Mouse (Mus musculus) forebrain, embryonic 10.5 days (tissue): ENCODE data around the gene Cald1. TPM values are rescaled to one million over a fixed set of nuclear protein-coding genes. Genes with fewer than 3 reads are reported as not detected.

Source experiments
- DNase-seq: peaks from one replicate; pipeline ENCODE4 v3.0.0-alpha.2; 2017; ENCODE audit warnings: low spot score; ENCODE audit errors: extremely low spot score
- H3K27ac ChIP-seq: fragments of 300-500 bp; sonication (generic); 2 replicates; pipeline ENCODE4 v1.5.1; 2016; ENCODE audit warnings: mild to moderate bottlenecking
- H3K27me3 ChIP-seq: fragments of 300-500 bp; sonication (generic); 2 replicates; pipeline ENCODE4 v1.6.1; 2016; ENCODE audit warnings: mild to moderate bottlenecking; ENCODE audit not compliant: poor library complexity, severe bottlenecking
- H3K36me3 ChIP-seq: fragments of 300-500 bp; sonication (generic); replicated peaks from 2 replicates; pipeline ENCODE4 v1.6.1; 2016; ENCODE audit warnings: mild to moderate bottlenecking, moderate library complexity
- H3K4me1 ChIP-seq: fragments of 300-500 bp; sonication (generic); 2 replicates; pipeline ENCODE4 v1.6.1; 2016
- H3K4me3 ChIP-seq: fragments of 300-500 bp; sonication (generic); 2 replicates; pipeline ENCODE4 v1.5.1; 2016; ENCODE audit warnings: mild to moderate bottlenecking, moderate library complexity
- H3K9me3 ChIP-seq: fragments of 300-500 bp; sonication (generic); 2 replicates; pipeline ENCODE4 v1.6.1; 2016; ENCODE audit warnings: mild to moderate bottlenecking, moderate library complexity
- WGBS: fragments of 180-500 bp; shearing (Covaris S2); methylation state at CpG from one replicate; pipeline ENCODE4 v1.1.7; 2016; 5-methylcytosine and 5-hydroxymethylcytosine counted together
- polyA plus RNA-seq: library from polyadenylated mRNA; unstranded; fragments of >200 nt; fragmentation: Nextera tagmentation; extraction: Ambion mirVana; gene quantifications from 2 replicates; pipeline ENCODE4 v1.2.1, GENCODE M21; 2016

Gene Cald1
- polyA plus RNA-seq, 1 experiment from 2014 or later = 135 TPM

DNA sequence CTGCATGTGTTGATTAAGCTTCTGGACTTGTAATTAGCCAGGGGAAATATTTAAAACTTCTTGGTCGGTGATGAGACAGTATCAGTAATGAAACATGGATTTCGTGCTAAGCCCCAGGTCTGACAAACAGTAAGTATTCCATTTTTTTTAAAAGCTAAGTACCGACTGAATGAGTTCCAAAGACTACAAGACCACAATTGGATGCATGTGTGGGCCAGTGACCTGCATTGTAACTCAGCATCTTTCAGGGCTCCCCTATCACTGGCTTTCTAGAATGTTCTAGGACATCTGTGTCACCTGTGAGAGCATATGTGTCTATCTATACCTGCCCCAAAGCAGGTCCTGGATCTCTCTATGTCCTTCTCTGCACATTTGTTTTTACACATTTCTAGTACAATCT, 984 bp upstream of the Cald1 start:
- DNase-seq = no peak
- Histone ChIP-seq H3K9me3 (no peaks in the 10 kb centered on the region), H3K4me3 (no peak overlapping the region), H3K36me3 (no peaks in the 10 kb centered on the region), H3K27me3 (no peaks in the 10 kb centered on the region), H3K4me1 (peaks cover 52% of the 10 kb centered on the region), H3K27ac (0 out of 2 replicates have a peak overlapping the region, but pooled peaks have one; percentile 82)
- 59% methylated on average over 3 of the region's 3 CpGs for WGBS

DNA sequence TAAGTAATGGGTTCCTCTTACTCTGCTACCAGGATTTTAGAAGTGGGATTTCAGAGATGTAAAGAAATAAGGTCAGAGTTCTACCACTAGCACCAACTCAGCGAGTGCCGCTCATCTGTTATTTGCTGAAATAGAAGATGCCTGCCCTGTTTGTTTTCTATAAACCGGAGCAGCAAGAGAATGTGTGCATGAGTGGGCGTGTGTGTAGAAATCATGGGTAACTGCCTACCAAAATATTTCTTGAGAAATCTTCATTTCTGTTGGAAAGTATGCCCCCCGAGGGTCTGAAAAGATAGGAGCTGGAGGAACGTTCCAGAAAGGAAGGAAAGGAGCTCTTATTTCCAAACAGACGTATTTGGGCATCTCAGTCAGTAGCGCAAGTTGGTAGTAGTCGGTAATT, 871 bp downstream of the Cald1 start:
- Histone ChIP-seq H3K4me3 (peak overlapping the region; percentile 44), H3K27ac (peak overlapping the region; percentile 82; the same call in 1 of the 2 replicates), H3K36me3 (no peaks in the 10 kb centered on the region), H3K27me3 (no peaks in the 10 kb centered on the region), H3K9me3 (no peaks in the 10 kb centered on the region), H3K4me1 (peaks cover 54% of the 10 kb centered on the region)
- 70% methylated on average over 9 of the region's 9 CpGs for WGBS
- DNase-seq = no peak

DNA sequence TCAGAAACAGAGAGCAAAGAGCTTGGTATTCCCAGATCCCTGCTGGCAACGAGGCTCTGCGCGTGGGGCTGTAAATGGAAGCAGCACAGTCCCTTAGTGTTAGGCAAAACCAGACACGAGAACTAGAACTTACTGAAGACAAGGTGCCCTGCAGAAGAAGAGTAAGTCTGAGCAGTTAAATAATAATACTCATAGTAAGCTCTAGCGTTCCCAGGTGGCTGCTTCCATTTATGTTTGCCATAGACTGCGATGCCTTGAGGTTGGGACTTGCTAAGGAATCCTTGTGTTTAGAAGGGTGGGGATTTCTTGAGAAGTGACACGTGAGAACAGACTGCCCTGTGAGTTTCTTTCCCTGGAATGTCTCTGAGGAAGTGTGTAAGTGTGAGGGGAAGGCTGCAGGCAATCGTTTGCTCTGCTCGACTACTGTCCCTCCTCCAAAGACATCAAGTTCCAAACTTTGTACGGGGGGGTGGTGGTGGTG, 1.4 kb downstream of the Cald1 start:
- Histone ChIP-seq H3K27ac (peak overlapping the region; percentile 82; the same call in 1 of the 2 replicates), H3K9me3 (no peaks in the 10 kb centered on the region), H3K4me1 (peaks cover 54% of the 10 kb centered on the region), H3K4me3 (peak overlapping the region; percentile 44), H3K27me3 (no peaks in the 10 kb centered on the region), H3K36me3 (no peaks in the 10 kb centered on the region)
- 61% methylated on average over 10 of the region's 10 CpGs for whole genome bisulfite sequencing
- DNase-seq = no peak

DNA sequence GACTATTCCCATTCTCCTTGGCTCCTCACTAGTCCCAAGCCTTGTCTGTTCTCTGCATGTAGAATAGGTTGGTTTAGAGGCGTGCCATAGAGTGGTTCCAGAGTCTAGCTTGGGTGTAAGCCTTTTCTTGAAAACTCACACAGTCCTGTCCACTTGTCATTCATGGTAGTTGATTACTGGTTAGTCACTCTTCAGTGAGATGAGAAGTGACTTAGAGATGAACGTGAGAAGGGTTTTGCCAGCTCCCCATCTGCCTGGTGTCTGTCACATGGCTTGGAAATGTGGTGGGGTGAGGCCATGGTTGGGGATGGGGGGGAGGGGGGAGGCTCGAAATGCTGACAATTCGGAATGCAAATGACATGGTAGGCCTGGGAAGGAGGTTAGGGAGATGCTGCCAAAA, 2.5 kb downstream of the Cald1 start:
- Histone ChIP-seq H3K36me3 (no peaks in the 10 kb centered on the region), H3K4me3 (no peak overlapping the region), H3K4me1 (peaks cover 57% of the 10 kb centered on the region), H3K27ac (no peak overlapping the region), H3K9me3 (no peaks in the 10 kb centered on the region), H3K27me3 (no peaks in the 10 kb centered on the region)
- no peak for DNase-seq
- WGBS = 86% methylated on average over 4 of the region's 4 CpGs

DNA sequence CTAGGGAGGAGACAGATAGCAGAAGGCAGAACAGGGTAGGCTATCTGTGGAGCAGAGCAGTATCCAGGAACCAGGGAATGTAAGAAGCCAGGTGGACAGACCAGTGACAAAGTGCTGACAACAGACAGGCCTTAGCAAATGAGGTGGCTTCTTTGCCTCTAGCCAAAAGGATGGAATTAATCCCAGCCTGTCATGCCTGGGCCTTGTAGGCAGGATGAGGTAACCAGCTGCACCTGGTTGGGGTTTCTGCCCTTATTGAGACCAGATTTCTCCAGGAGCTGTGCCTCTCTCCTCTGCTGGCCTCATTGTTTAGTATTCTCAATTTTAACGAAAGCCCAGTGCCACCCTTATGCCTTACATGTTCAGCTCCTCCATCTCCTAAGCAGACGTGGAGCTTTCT, 3.8 kb downstream of the Cald1 start:
- 60% methylated on average over 2 of the region's 2 CpGs for WGBS
- H3K4me1 ChIP-seq = peaks cover 49% of the 10 kb centered on the region
- no peak overlapping the region for H3K4me3 ChIP-seq
- no peak overlapping the region; the same call in 1 of the 2 replicates for H3K27ac ChIP-seq
- H3K27me3 ChIP-seq = no peaks in the 10 kb centered on the region
- H3K9me3 ChIP-seq = no peaks in the 10 kb centered on the region
- no peak for DNase-seq
- H3K36me3 ChIP-seq = no peaks in the 10 kb centered on the region

DNA sequence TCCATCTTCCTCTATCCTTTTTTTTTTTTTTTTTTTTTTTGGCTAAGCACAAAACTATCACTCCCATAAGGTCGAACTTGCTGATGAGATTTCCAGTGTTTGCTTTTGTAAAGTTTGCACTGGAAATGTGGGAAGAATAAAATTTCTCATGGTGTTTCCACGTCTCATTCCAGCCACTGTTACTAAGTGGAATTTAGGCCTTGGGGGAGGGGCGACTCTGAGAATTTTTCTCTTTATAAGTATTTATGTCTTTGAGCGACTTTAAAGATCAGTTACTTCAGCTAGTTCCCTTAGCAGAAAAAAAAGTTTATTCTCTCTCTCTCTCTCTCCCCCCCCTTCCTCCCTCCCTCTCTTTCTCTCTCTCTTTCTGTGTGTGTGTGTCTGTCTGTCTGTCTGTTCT, 8.1 kb downstream of the Cald1 start:
- Histone ChIP-seq H3K9me3 (no peaks in the 10 kb centered on the region), H3K27me3 (no peaks in the 10 kb centered on the region), H3K4me1 (peaks cover 30% of the 10 kb centered on the region), H3K4me3 (no peak overlapping the region), H3K36me3 (no peaks in the 10 kb centered on the region), H3K27ac (no peak overlapping the region)
- no peak for DNase-seq
- WGBS = 72% methylated on average over 4 of the region's 4 CpGs

DNA sequence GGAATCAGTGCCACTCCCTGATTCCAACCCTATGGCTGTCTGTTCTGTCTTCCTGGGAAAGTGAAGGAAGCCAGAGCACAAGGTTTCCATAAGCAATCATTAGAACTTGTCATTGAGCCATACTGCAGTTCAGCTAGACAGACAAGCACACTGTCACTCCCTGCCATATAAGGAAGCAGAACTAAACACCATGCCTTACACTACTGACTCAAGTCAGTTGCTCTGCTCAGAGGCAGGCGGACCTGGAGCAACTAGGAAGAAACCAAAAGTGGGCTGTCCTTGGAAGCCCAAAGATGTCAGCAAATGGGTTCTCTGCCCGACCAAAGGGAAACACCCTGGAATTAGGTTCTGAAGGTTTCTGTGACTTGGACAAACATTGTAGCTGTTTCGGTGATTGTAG, 10.3 kb downstream of the Cald1 start:
- WGBS = 88% methylated on average over 3 of the region's 3 CpGs
- peaks cover 22% of the 10 kb centered on the region for H3K4me1 ChIP-seq
- no peak overlapping the region for H3K4me3 ChIP-seq
- no peak for DNase-seq
- no peaks in the 10 kb centered on the region for H3K27me3 ChIP-seq
- no peaks in the 10 kb centered on the region for H3K36me3 ChIP-seq
- no peak overlapping the region for H3K27ac ChIP-seq
- no peaks in the 10 kb centered on the region for H3K9me3 ChIP-seq

DNA sequence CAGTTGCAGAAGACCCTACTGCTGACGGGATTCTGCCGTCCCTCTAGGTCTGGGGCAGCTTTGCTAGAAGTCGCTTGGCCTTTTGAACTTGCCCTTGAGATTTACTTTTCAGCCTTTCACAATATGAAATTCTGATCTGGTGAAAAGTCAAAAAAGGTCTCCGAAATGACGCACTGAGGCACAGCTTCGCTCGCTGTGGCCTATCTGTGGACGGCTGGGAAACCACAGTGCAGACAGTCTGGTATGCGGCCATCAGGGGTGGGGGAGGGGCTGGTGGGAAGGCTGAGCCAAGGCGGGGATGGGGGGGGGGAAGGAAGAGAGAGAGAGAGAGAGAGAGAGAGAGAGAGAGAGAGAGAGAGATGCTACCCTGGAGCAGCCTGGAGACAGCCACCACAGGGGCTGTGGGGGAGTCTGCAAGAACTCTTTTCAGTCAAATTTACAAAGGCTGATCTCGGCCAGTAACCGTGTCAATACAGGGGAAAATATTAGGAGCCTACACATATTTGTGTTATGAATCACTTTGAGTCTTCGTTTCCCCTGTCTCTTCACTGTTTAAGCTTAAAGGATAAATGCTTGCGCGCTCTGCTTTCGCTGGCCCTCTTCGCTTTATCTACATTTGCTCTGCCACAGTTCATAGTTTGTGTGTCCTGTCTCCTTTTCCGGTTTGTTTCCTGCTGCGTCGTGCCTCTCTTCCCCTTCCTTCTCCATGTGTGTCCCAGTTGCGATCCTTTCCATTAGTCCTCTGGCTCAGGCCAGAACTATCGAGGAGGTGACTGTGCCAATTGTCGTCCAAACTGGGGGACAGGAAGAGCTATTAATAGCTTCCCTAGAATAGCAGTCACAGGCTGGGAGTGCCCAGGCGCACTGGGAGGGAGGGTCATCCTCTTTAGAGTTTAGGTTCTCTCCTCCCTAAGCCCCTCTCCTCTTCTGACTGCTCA, 11.9 kb downstream of the Cald1 start:
- Histone ChIP-seq H3K27ac (peak overlapping the region; percentile 73), H3K4me3 (no peak overlapping the region)

DNA sequence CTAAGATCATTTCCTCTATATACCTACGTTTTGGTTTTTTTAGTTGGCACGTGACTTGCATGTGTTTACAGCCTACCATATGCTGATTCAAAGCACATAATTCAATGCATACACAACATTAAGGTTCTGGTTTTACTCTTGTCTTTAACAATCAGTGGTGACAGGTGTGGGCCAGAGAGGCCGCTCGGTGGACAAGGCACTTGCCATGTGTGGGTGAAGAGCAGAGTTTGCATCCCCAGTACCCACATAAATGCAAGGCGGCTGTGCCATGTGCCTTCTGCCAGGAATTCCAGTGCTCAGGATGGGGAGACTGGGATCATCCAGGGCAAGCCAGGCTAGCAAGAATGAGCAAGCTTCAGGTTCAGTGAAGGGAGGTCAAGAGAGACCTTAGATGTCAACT, 14.8 kb downstream of the Cald1 start:
- Histone ChIP-seq H3K27ac (no peak overlapping the region), H3K36me3 (no peaks in the 10 kb centered on the region), H3K27me3 (no peaks in the 10 kb centered on the region), H3K4me3 (no peak overlapping the region), H3K9me3 (no peaks in the 10 kb centered on the region), H3K4me1 (peaks cover 18% of the 10 kb centered on the region)
- WGBS = 96% methylated on average over 5 of the region's 5 CpGs
- DNase-seq = no peak

More for the DNA sequence above, 11.9 kb downstream of the Cald1 start:
- H3K4me1 ChIP-seq = peaks cover 22% of the 10 kb centered on the region
- H3K9me3 ChIP-seq = no peaks in the 10 kb centered on the region
- WGBS = 45% methylated on average over 24 of the region's 24 CpGs
- no peaks in the 10 kb centered on the region for H3K36me3 ChIP-seq
- DNase-seq = no peak
- no peaks in the 10 kb centered on the region for H3K27me3 ChIP-seq

DNA sequence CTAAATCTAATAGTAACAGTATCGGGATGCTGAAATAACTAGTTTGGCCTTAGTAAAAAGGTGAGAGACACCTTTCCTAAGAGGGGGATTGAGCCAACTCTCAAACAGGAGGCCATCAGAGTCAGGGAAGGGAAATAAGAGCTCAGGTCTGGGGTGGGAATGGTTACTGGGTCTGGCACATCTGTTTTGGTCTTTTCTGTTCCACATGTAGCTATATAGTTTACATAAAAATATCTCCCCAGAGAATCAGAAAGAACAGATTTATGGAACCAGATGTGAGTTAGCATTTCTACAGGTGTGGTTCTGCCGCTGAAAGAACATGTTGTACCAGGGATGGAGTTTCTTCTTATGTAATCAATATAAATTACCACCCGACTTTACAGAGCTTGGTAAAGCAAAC, 17.1 kb downstream of the Cald1 start:
- 89% methylated on average over 3 of the region's 3 CpGs for WGBS
- no peaks in the 10 kb centered on the region for H3K27me3 ChIP-seq
- DNase-seq = no peak
- no peaks in the 10 kb centered on the region for H3K36me3 ChIP-seq
- peaks cover 11% of the 10 kb centered on the region for H3K4me1 ChIP-seq
- no peak overlapping the region for H3K4me3 ChIP-seq
- no peak overlapping the region for H3K27ac ChIP-seq
- H3K9me3 ChIP-seq = no peaks in the 10 kb centered on the region

DNA sequence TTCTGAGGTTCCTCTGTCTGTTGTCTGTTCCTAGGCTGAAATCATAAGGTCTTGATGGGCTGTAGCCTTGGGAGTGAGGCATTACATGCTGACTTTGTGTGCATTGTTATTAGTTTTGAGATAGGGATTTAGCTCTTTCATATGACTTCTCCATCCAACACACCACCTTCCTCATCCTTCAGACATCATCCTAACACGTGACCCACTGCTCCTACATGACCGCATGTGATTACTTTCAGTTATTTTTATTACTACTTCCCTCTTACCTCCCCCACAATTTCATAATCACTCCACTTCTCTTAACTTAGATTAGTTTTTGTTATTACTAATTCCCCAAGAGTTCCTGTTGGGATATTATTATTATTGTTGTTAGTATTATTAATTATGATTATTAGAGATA, 21.2 kb downstream of the Cald1 start:
- Histone ChIP-seq H3K9me3 (no peaks in the 10 kb centered on the region), H3K27ac (no peak overlapping the region), H3K36me3 (no peaks in the 10 kb centered on the region), H3K27me3 (no peaks in the 10 kb centered on the region), H3K4me3 (no peak overlapping the region), H3K4me1 (peaks cover 17% of the 10 kb centered on the region)
- WGBS = 82% methylated on average over 2 of the region's 2 CpGs
- DNase-seq = no peak

DNA sequence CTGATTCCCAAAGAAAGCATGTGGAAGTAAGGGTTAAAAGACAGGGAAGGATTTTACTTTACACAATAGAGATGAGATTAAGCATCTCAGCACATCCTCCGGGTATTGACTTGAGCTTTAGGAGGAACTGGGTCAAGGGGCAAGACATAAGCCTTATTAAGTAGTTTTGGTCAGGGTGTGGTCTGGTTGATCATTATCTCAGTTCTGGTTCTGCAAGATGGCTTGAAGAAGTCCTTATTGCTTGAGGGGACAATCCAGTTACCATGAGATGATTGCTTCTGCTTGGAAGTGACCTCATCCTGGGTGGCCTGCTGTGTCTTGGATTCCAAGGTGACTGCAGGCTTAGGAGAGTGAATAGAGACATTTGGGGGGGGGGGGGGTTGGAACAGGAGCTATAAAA, 21.9 kb downstream of the Cald1 start:
- WGBS = 14% methylated on average over 1 of the region's 1 CpGs
- DNase-seq = no peak
- 0 out of 2 replicates have a peak overlapping the region, but pooled peaks have one; percentile 30 for H3K27ac ChIP-seq

DNA sequence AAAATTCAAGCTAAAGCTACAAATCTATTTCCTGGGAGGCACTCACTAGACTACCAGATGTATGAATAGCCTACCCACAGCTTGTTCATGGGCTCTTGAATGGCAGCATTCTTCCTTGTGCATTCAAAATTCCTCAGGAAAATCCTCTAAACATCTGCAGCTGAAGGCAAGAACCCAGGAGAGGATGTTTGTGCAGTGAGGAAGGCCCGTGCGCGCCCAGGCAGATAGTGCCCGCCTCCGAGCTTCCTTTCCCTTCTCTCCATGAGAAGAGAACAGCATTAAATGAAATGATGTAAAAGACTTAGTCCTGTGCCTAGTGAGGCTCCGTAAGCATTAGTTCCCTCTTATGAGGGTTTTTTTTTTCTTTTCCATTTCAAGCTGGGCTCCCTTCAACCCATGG, 24.6 kb downstream of the Cald1 start:
- Histone ChIP-seq H3K27me3 (no peaks in the 10 kb centered on the region), H3K36me3 (no peaks in the 10 kb centered on the region), H3K4me3 (no peak overlapping the region), H3K9me3 (no peaks in the 10 kb centered on the region), H3K27ac (no peak overlapping the region), H3K4me1 (peaks cover 17% of the 10 kb centered on the region)
- DNase-seq = no peak
- WGBS = 74% methylated on average over 6 of the region's 6 CpGs

More for the DNA sequence above, 21.9 kb downstream of the Cald1 start:
- Histone ChIP-seq H3K4me3 (no peak overlapping the region), H3K27me3 (no peaks in the 10 kb centered on the region), H3K9me3 (no peaks in the 10 kb centered on the region), H3K4me1 (peaks cover 17% of the 10 kb centered on the region), H3K36me3 (no peaks in the 10 kb centered on the region)
